Mouse (Mus musculus) neural tube, embryonic 11.5 days (tissue): Measurements from ENCODE around the gene Tle2. TPM values are rescaled to one million over a fixed set of nuclear protein-coding genes. Genes with fewer than 3 reads are reported as not detected.

Experiments used
- ATAC-seq: fragments of 200-750 bp; cut with Nextera tagmentation; 2 replicates; pipeline ENCODE4 v1.8.0; 2017; ENCODE audit warnings: moderate number of reproducible peaks, mild to moderate bottlenecking, moderate TSS enrichment, moderate library complexity; ENCODE audit not compliant: insufficient read depth, low FRiP score, low TSS enrichment
- DNase-seq: peaks from one replicate; pipeline ENCODE4 v3.0.0-alpha.2; 2015; ENCODE audit warnings: low spot score
- H3K27ac ChIP-seq: fragments of 300-500 bp; sonication (generic); 2 replicates; pipeline ENCODE4 v1.5.1; 2014; ENCODE audit warnings: low read depth, mild to moderate bottlenecking, low read length
- H3K27me3 ChIP-seq: fragments of 300-500 bp; sonication (generic); 2 replicates; pipeline ENCODE4 v1.6.1; 2014; ENCODE audit warnings: mild to moderate bottlenecking, low read length, mixed read lengths; ENCODE audit not compliant: control insufficient read depth, insufficient read depth
- H3K36me3 ChIP-seq: fragments of 300-500 bp; sonication (generic); 2 replicates; pipeline ENCODE4 v1.6.1; 2014; ENCODE audit warnings: mild to moderate bottlenecking, low read length, moderate library complexity, mixed read lengths; ENCODE audit not compliant: control insufficient read depth, insufficient read depth
- H3K4me1 ChIP-seq: fragments of 300-500 bp; sonication (generic); 2 replicates; pipeline ENCODE4 v1.6.1; 2014; ENCODE audit warnings: low read length, mixed read lengths; ENCODE audit not compliant: control insufficient read depth, insufficient read depth
- H3K4me2 ChIP-seq: fragments of 300-500 bp; sonication (generic); 2 replicates; pipeline ENCODE4 v1.6.1; 2014; ENCODE audit warnings: low read depth, mild to moderate bottlenecking, moderate library complexity
- H3K4me3 ChIP-seq: fragments of 300-500 bp; sonication (generic); 2 replicates; pipeline ENCODE4 v1.5.1; 2014; ENCODE audit warnings: low read depth, low read length
- H3K9ac ChIP-seq: fragments of 300-500 bp; sonication (generic); 2 replicates; pipeline ENCODE4 v1.6.1; 2014; ENCODE audit warnings: mild to moderate bottlenecking, low read length
- H3K9me3 ChIP-seq: fragments of 300-500 bp; sonication (generic); 2 replicates; pipeline ENCODE4 v1.6.1; 2016; ENCODE audit warnings: low read length; ENCODE audit not compliant: control insufficient read depth
- WGBS: fragments of 180-500 bp; shearing (Covaris S2); extraction: QIAGEN DNeasy Blood & Tissue Kit; methylation state at CpG from one replicate; pipeline ENCODE4 v1.1.7; 2014; 5-methylcytosine and 5-hydroxymethylcytosine counted together
- polyA plus RNA-seq: library from polyadenylated mRNA; unstranded; fragments of >200 nt; fragmentation: Nextera tagmentation; extraction: Ambion mirVana; gene quantifications from 2 replicates; pipeline ENCODE4 v1.2.1, GENCODE M21; 2014

The Tle2 gene
- polyA plus RNA-seq, 1 experiment from 2014 or later: 7.0 TPM

GRCm38 (mm10) chr10:81579967-81580366, 5.6 kb downstream of the Tle2 start:
- no peak for ATAC-seq
- Histone ChIP-seq H3K4me3 (no peak overlapping the region), H3K4me1 (peaks cover 6% of the 10 kb centered on the region; the same call in 1 of the 2 replicates), H3K9me3 (no peaks in the 10 kb centered on the region), H3K27ac (no peak overlapping the region), H3K36me3 (no peaks in the 10 kb centered on the region), H3K27me3 (peaks cover 19% of the 10 kb centered on the region), H3K9ac (no peak overlapping the region), H3K4me2 (no peak overlapping the region)
- WGBS: 79% methylated on average over 4 of the region's 4 CpGs
- DNase-seq: no peak

GRCm38 (mm10) chr10:81580441-81581070, 6.2 kb downstream of the Tle2 start:
- Histone ChIP-seq H3K27me3 (peaks cover 19% of the 10 kb centered on the region), H3K4me1 (peaks cover under 1% of the 10 kb centered on the region; the same call in 1 of the 2 replicates), H3K9me3 (no peaks in the 10 kb centered on the region), H3K4me3 (no peak overlapping the region), H3K9ac (no peak overlapping the region), H3K36me3 (no peaks in the 10 kb centered on the region), H3K4me2 (no peak overlapping the region), H3K27ac (no peak overlapping the region)
- ATAC-seq: no peak
- 57% methylated on average over 25 of the region's 25 CpGs for WGBS
- no peak for DNase-seq

- peaks cover 12% of the 10 kb centered on the region; the same call in 1 of the 2 replicates for H3K27me3 ChIP-seq
- ATAC-seq (no peak), DNase-seq (no peak)
- H3K4me1 ChIP-seq: no peaks in the 10 kb centered on the region
- no peak overlapping the region for H3K9ac ChIP-seq
- H3K4me2 ChIP-seq: no peak overlapping the region
- 47% methylated on average over 6 of the region's 6 CpGs for WGBS
- no peaks in the 10 kb centered on the region for H3K9me3 ChIP-seq
- H3K27ac ChIP-seq: no peak overlapping the region
- no peaks in the 10 kb centered on the region for H3K36me3 ChIP-seq
- H3K4me3 ChIP-seq: no peak overlapping the region
Observed at GRCm38 (mm10) chr10:81583347-81583746, 9.0 kb downstream of the Tle2 start.

GRCm38 (mm10) chr10:81588739-81589138, 14.4 kb downstream of the Tle2 start:
- Histone ChIP-seq H3K27ac (no peak overlapping the region), H3K4me1 (no peaks in the 10 kb centered on the region), H3K36me3 (no peaks in the 10 kb centered on the region), H3K9ac (no peak overlapping the region), H3K4me3 (no peak overlapping the region), H3K9me3 (no peaks in the 10 kb centered on the region), H3K4me2 (no peak overlapping the region), H3K27me3 (peaks cover 11% of the 10 kb centered on the region; the same call in 1 of the 2 replicates)
- WGBS: 66% methylated on average over 7 of the region's 7 CpGs
- no peak for DNase-seq
- no peak for ATAC-seq

GRCm38 (mm10) chr10:81591846-81592245, 17.5 kb downstream of the Tle2 start:
- ATAC-seq: no peak

GRCm38 (mm10) chr10:81592631-81593030, 18.3 kb downstream of the Tle2 start:
- ATAC-seq: no peak
- Histone ChIP-seq H3K27me3 (peaks cover 25% of the 10 kb centered on the region), H3K4me2 (no peak overlapping the region), H3K27ac (no peak overlapping the region), H3K9me3 (no peaks in the 10 kb centered on the region), H3K36me3 (no peaks in the 10 kb centered on the region), H3K4me1 (peaks cover 22% of the 10 kb centered on the region), H3K9ac (no peak overlapping the region), H3K4me3 (no peak overlapping the region)
- no peak for DNase-seq
- WGBS: 81% methylated on average over 7 of the region's 7 CpGs

More at GRCm38 (mm10) chr10:81591846-81592245, 17.5 kb downstream of the Tle2 start:
- 60% methylated on average over 9 of the region's 9 CpGs for WGBS
- peaks cover 22% of the 10 kb centered on the region for H3K27me3 ChIP-seq
- H3K4me3 ChIP-seq: no peak overlapping the region
- peaks cover 14% of the 10 kb centered on the region for H3K4me1 ChIP-seq
- DNase-seq: no peak
- no peak overlapping the region for H3K4me2 ChIP-seq
- no peaks in the 10 kb centered on the region for H3K9me3 ChIP-seq
- H3K27ac ChIP-seq: no peak overlapping the region
- H3K36me3 ChIP-seq: no peaks in the 10 kb centered on the region
- H3K9ac ChIP-seq: no peak overlapping the region

GRCm38 (mm10) chr10:81593223-81593622, 18.9 kb downstream of the Tle2 start:
- no peak overlapping the region for H3K4me3 ChIP-seq
- no peak overlapping the region for H3K9ac ChIP-seq
- H3K36me3 ChIP-seq: no peaks in the 10 kb centered on the region
- peaks cover 23% of the 10 kb centered on the region for H3K4me1 ChIP-seq
- H3K9me3 ChIP-seq: no peaks in the 10 kb centered on the region
- H3K27ac ChIP-seq: no peak overlapping the region
- 68% methylated on average over 4 of the region's 4 CpGs for WGBS
- H3K4me2 ChIP-seq: no peak overlapping the region
- ATAC-seq (no peak), DNase-seq (no peak)
- H3K27me3 ChIP-seq: peaks cover 22% of the 10 kb centered on the region

GRCm38 (mm10) chr10:81593935-81594334, 19.6 kb downstream of the Tle2 start:
- no peaks in the 10 kb centered on the region for H3K36me3 ChIP-seq
- WGBS: 77% methylated on average over 18 of the region's 18 CpGs
- H3K9me3 ChIP-seq: no peaks in the 10 kb centered on the region
- no peak overlapping the region for H3K4me3 ChIP-seq
- no peak overlapping the region for H3K4me2 ChIP-seq
- ATAC-seq (no peak), DNase-seq (no peak)
- peaks cover 23% of the 10 kb centered on the region for H3K4me1 ChIP-seq
- H3K27ac ChIP-seq: no peak overlapping the region
- peaks cover 22% of the 10 kb centered on the region for H3K27me3 ChIP-seq
- H3K9ac ChIP-seq: no peak overlapping the region

GRCm38 (mm10) chr10:81595599-81595998, 21.2 kb downstream of the Tle2 start:
- no peak overlapping the region for H3K9ac ChIP-seq
- ATAC-seq (no peak), DNase-seq (no peak)
- H3K4me3 ChIP-seq: no peak overlapping the region
- no peaks in the 10 kb centered on the region for H3K36me3 ChIP-seq
- peaks cover 26% of the 10 kb centered on the region for H3K4me1 ChIP-seq
- 51% methylated on average over 5 of the region's 5 CpGs for WGBS
- no peak overlapping the region for H3K4me2 ChIP-seq
- H3K27me3 ChIP-seq: peaks cover 26% of the 10 kb centered on the region
- no peaks in the 10 kb centered on the region for H3K9me3 ChIP-seq
- H3K27ac ChIP-seq: no peak overlapping the region
